Mouse (Mus musculus): ENCODE results near the gene Gfy. TPM values are rescaled to one million over a fixed set of nuclear protein-coding genes. Genes with fewer than 3 reads are reported as not detected.
A peak's percentile ranks its signal among the peaks of the same experiment; 100 is the strongest.

Gfy gene
- polyA plus RNA-seq, 1 experiment from 2014 or later: not detected

- peak; percentile 83 for ATAC-seq (ENCODE audit: insufficient read depth)
- no peak within 1 kb of the TSS for H3K27ac ChIP-seq (ENCODE audit: low read depth)
Measured at GRCm38 (mm10) chr7:45135993-45136567, 43.3 kb downstream of the Gfy start, which contains the start of the genes Gm45713 and Flt3l. Gene Gm45713 (minus strand): TSS chr7:45136231. Gene Flt3l (minus strand): TSS chr7:45136432.

GRCm38 (mm10) chr7:45135370-45135769 is 44.0 kb downstream of the Gfy start:
- Histone ChIP-seq H3K9ac (no peak overlapping the region), H3K4me2 (peak overlapping the region; percentile 83), H3K27me3 (ENCODE audit: insufficient read depth, low read length) (peaks cover 4% of the 10 kb centered on the region; the same call in 1 of the 2 replicates), H3K4me3 (ENCODE audit: low read depth, low read length) (peak overlapping the region; percentile 42), H3K36me3 (ENCODE audit: insufficient read depth) (no peaks in the 10 kb centered on the region), H3K4me1 (ENCODE audit: insufficient read depth) (no peaks in the 10 kb centered on the region), H3K9me3 (ENCODE audit: low read depth, low read length) (no peaks in the 10 kb centered on the region), H3K27ac (ENCODE audit: low read depth) (no peak overlapping the region)
- DNase-seq: no peak
- WGBS: 57% methylated on average over 3 of the region's 3 CpGs
- ATAC-seq (ENCODE audit: insufficient read depth): no peak
- no peak for TF ChIP-seq CTCF (IDR thresholded peaks at IDR 0.05; ENCODE audit: low read depth)

More at GRCm38 (mm10) chr7:45135993-45136567, 43.3 kb downstream of the Gfy start, which contains the start of the genes Gm45713 and Flt3l:
- peak; percentile 96 for DNase-seq
- Histone ChIP-seq H3K9ac (peak within 1 kb of the TSS; percentile 45), H3K9me3 (ENCODE audit: low read depth, low read length) (no peaks in the 10 kb centered on the region), H3K4me1 (ENCODE audit: insufficient read depth) (no peaks in the 10 kb centered on the region), H3K27me3 (ENCODE audit: insufficient read depth, low read length) (peaks cover 4% of the 10 kb centered on the region; the same call in 1 of the 2 replicates), H3K36me3 (ENCODE audit: insufficient read depth) (no peaks in the 10 kb centered on the region), H3K4me2 (peak within 1 kb of the TSS; percentile 83), H3K4me3 (ENCODE audit: low read depth, low read length) (peak within 1 kb of the TSS; percentile 42)
- TF ChIP-seq CTCF (IDR thresholded peaks at IDR 0.05; ENCODE audit: low read depth): peak; percentile 98
- WGBS: 1% methylated on average over 29 of the region's 29 CpGs

GRCm38 (mm10) chr7:45134544-45135026 is 44.8 kb downstream of the Gfy start:
- 8% methylated on average over 12 of the region's 12 CpGs for WGBS
- Histone ChIP-seq H3K4me1 (ENCODE audit: insufficient read depth) (0 out of 2 replicates have a peak, but pooled peaks cover 3% of the 10 kb centered on the region), H3K9ac (no peak overlapping the region), H3K27me3 (ENCODE audit: insufficient read depth, low read length) (peaks cover 4% of the 10 kb centered on the region; the same call in 1 of the 2 replicates), H3K27ac (ENCODE audit: low read depth) (no peak overlapping the region), H3K36me3 (ENCODE audit: insufficient read depth) (no peaks in the 10 kb centered on the region), H3K4me3 (ENCODE audit: low read depth, low read length) (no peak overlapping the region; the same call in 1 of the 2 replicates), H3K4me2 (peak overlapping the region; percentile 83; the same call in 1 of the 2 replicates), H3K9me3 (ENCODE audit: low read depth, low read length) (no peaks in the 10 kb centered on the region)
- TF ChIP-seq CTCF (IDR thresholded peaks at IDR 0.05; ENCODE audit: low read depth): no peak
- DNase-seq (peak; percentile 72), ATAC-seq (ENCODE audit: insufficient read depth) (peak; percentile 11; the same call in 1 of the 2 replicates)

- Histone ChIP-seq H3K27me3 (ENCODE audit: insufficient read depth, low read length) (peaks cover 4% of the 10 kb centered on the region; the same call in 1 of the 2 replicates), H3K4me1 (ENCODE audit: insufficient read depth) (0 out of 2 replicates have a peak, but pooled peaks cover 4% of the 10 kb centered on the region), H3K9ac (no peak overlapping the region), H3K9me3 (ENCODE audit: low read depth, low read length) (no peaks in the 10 kb centered on the region), H3K27ac (ENCODE audit: low read depth) (no peak overlapping the region), H3K36me3 (ENCODE audit: insufficient read depth) (no peaks in the 10 kb centered on the region), H3K4me2 (no peak overlapping the region), H3K4me3 (ENCODE audit: low read depth, low read length) (no peak overlapping the region)
- DNase-seq: no peak
- peak; percentile 25 for TF ChIP-seq CTCF (IDR thresholded peaks at IDR 0.05; ENCODE audit: low read depth)
- WGBS: 74% methylated on average over 8 of the region's 8 CpGs
- ATAC-seq (ENCODE audit: insufficient read depth): no peak
Measured at GRCm38 (mm10) chr7:45133446-45134159, 45.8 kb downstream of the Gfy start.

- H3K4me1 ChIP-seq (ENCODE audit: insufficient read depth): peaks cover 7% of the 10 kb centered on the region; the same call in 1 of the 2 replicates
- no peaks in the 10 kb centered on the region for H3K9me3 ChIP-seq (ENCODE audit: low read depth, low read length)
- no peak for DNase-seq
- no peak overlapping the region for H3K4me2 ChIP-seq
- no peak for TF ChIP-seq CTCF (IDR thresholded peaks at IDR 0.05; ENCODE audit: low read depth)
- WGBS: 55% methylated on average over 11 of the region's 11 CpGs
- no peak overlapping the region for H3K4me3 ChIP-seq (ENCODE audit: low read depth, low read length)
- no peak for ATAC-seq (ENCODE audit: insufficient read depth)
- H3K36me3 ChIP-seq (ENCODE audit: insufficient read depth): peaks cover 12% of the 10 kb centered on the region
- H3K27me3 ChIP-seq (ENCODE audit: insufficient read depth, low read length): peaks cover 4% of the 10 kb centered on the region; the same call in 1 of the 2 replicates
- no peak overlapping the region for H3K9ac ChIP-seq
- H3K27ac ChIP-seq (ENCODE audit: low read depth): no peak overlapping the region
Measured at GRCm38 (mm10) chr7:45131850-45132249, 47.5 kb downstream of the Gfy start.

- TF ChIP-seq CTCF (IDR thresholded peaks at IDR 0.05; ENCODE audit: low read depth): no peak
- Histone ChIP-seq H3K4me1 (ENCODE audit: insufficient read depth) (peaks cover 12% of the 10 kb centered on the region), H3K27me3 (ENCODE audit: insufficient read depth, low read length) (peaks cover under 1% of the 10 kb centered on the region; the same call in 1 of the 2 replicates), H3K36me3 (ENCODE audit: insufficient read depth) (peaks cover 31% of the 10 kb centered on the region), H3K9ac (peak overlapping the region; percentile 70; the same call in 1 of the 2 replicates), H3K4me2 (peak overlapping the region; percentile 81), H3K4me3 (ENCODE audit: low read depth, low read length) (peak overlapping the region; percentile 67), H3K9me3 (ENCODE audit: low read depth, low read length) (no peaks in the 10 kb centered on the region), H3K27ac (ENCODE audit: low read depth) (peak overlapping the region; percentile 95)
- no peak for ATAC-seq (ENCODE audit: insufficient read depth)
- 50% methylated on average over 15 of the region's 15 CpGs for WGBS
- DNase-seq: no peak
Measured at GRCm38 (mm10) chr7:45129776-45130512, 49.4 kb downstream of the Gfy start.
